Mouse (Mus musculus) liver, postnatal 0 days (tissue): Measurements from ENCODE around the gene Scfd1. TPM values are rescaled to one million over a fixed set of nuclear protein-coding genes. Genes with fewer than 3 reads are reported as not detected.

Experiments
- ATAC-seq: fragments of 200-750 bp; cut with Nextera tagmentation; 2 replicates; pipeline ENCODE4 v1.8.0; 2017; ENCODE audit warnings: mild to moderate bottlenecking, moderate library complexity
- DNase-seq: peaks from one replicate; pipeline ENCODE4 v3.0.0-alpha.2; 2016
- H3K27ac ChIP-seq: fragments of 300-500 bp; sonication (generic); 2 replicates; pipeline ENCODE4 v1.5.1; 2014; ENCODE audit warnings: antibody characterized with exemption, moderate library complexity, mild to moderate bottlenecking, low read depth
- H3K27me3 ChIP-seq: fragments of 300-500 bp; sonication (generic); 2 replicates; pipeline ENCODE4 v1.6.1; 2014; ENCODE audit warnings: low read length, control low read depth, mixed read lengths; ENCODE audit not compliant: insufficient read depth
- H3K36me3 ChIP-seq: fragments of 300-500 bp; sonication (generic); replicated peaks from 2 replicates; pipeline ENCODE4 v1.6.1; 2014; ENCODE audit warnings: mild to moderate bottlenecking, control low read depth, low read length, moderate library complexity, mixed read lengths; ENCODE audit not compliant: insufficient read depth
- H3K4me1 ChIP-seq: fragments of 300-500 bp; sonication (generic); 2 replicates; pipeline ENCODE4 v1.6.1; 2014; ENCODE audit warnings: antibody characterized with exemption, mild to moderate bottlenecking, control low read depth; ENCODE audit not compliant: insufficient read depth
- H3K4me2 ChIP-seq: fragments of 300-500 bp; sonication (generic); 2 replicates; pipeline ENCODE4 v1.6.1; 2014; ENCODE audit warnings: low read depth, mild to moderate bottlenecking, low read length, moderate library complexity, mixed read lengths
- H3K4me3 ChIP-seq: fragments of 300-500 bp; sonication (generic); 2 replicates; pipeline ENCODE4 v1.5.1; 2014; ENCODE audit warnings: low read depth, low read length
- H3K9ac ChIP-seq: fragments of 300-500 bp; sonication (generic); replicated peaks from 2 replicates; pipeline ENCODE4 v1.6.1; 2014; ENCODE audit warnings: mild to moderate bottlenecking, moderate library complexity
- H3K9me3 ChIP-seq: fragments of 300-500 bp; sonication (generic); 2 replicates; pipeline ENCODE4 v1.6.1; 2016; ENCODE audit warnings: mild to moderate bottlenecking, control low read depth, low read length, mixed read lengths
- CTCF ChIP-seq: sonication (generic); IDR thresholded peaks from 2 replicates; pipeline ENCODE4 v1.5.1; 2016; ENCODE audit warnings: antibody characterized with exemption, low read depth
- EP300 ChIP-seq: IDR thresholded peaks from 2 replicates; pipeline ENCODE4 v1.6.1; 2016; ENCODE audit warnings: antibody characterized with exemption, low read depth, mild to moderate bottlenecking
- WGBS: fragments of 180-500 bp; shearing (Covaris S2); extraction: QIAGEN DNeasy Blood & Tissue Kit; methylation state at CpG from one replicate; pipeline ENCODE4 v1.1.7; 2014; ENCODE audit not compliant: insufficient replicate concordance; 5-methylcytosine and 5-hydroxymethylcytosine counted together
- polyA plus RNA-seq: library from polyadenylated mRNA; unstranded; fragments of >200 nt; fragmentation: Nextera tagmentation; extraction: Ambion mirVana; gene quantifications from 2 replicates; pipeline ENCODE4 v1.2.1, GENCODE M21; 2015

Scfd1 gene
- polyA plus RNA-seq, 1 experiment from 2014 or later = 30.8 TPM

- Histone ChIP-seq H3K36me3 (no peaks in the 10 kb centered on the region), H3K27ac (no peak overlapping the region), H3K4me1 (no peaks in the 10 kb centered on the region), H3K4me3 (no peak overlapping the region), H3K9ac (no peak overlapping the region), H3K4me2 (no peak overlapping the region), H3K9me3 (no peaks in the 10 kb centered on the region), H3K27me3 (no peaks in the 10 kb centered on the region)
- 69% methylated on average over 2 of the region's 2 CpGs for WGBS
- no peak for DNase-seq
- no peak for TF ChIP-seq CTCF
- no peak for TF ChIP-seq EP300
- ATAC-seq = no peak
Observed at GRCm38 (mm10) chr12:51481246-51481645, 103.9 kb downstream of the Scfd1 start.

DNA sequence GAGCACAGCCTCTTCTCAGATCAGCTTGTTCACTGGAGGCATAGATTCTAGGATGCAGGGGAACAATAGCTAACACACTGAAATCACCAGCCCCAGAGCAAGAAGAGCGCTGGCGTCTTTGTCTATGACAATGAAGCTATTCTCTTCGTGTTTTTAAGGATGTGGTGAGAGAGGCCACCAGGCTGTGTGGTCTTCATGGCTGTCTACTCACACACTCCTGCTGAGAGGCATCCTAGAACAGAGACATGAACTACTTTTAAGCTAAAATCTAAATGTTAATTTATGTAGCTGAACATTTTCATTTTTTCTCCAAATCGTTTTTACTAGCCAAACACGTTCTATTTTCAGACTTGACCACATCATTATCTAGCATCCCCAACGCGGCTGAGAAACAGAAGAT, 114.7 kb downstream of the Scfd1 start:
- WGBS = 63% methylated on average over 7 of the region's 7 CpGs
- no peak overlapping the region for H3K27ac ChIP-seq
- H3K4me3 ChIP-seq = no peak overlapping the region
- no peak for DNase-seq
- no peaks in the 10 kb centered on the region for H3K27me3 ChIP-seq
- no peak for ATAC-seq
- no peaks in the 10 kb centered on the region for H3K4me1 ChIP-seq
- H3K4me2 ChIP-seq = no peak overlapping the region
- TF ChIP-seq EP300 (no peak), CTCF (no peak)
- no peaks in the 10 kb centered on the region for H3K9me3 ChIP-seq
- H3K36me3 ChIP-seq = no peaks in the 10 kb centered on the region
- no peak overlapping the region for H3K9ac ChIP-seq

DNA sequence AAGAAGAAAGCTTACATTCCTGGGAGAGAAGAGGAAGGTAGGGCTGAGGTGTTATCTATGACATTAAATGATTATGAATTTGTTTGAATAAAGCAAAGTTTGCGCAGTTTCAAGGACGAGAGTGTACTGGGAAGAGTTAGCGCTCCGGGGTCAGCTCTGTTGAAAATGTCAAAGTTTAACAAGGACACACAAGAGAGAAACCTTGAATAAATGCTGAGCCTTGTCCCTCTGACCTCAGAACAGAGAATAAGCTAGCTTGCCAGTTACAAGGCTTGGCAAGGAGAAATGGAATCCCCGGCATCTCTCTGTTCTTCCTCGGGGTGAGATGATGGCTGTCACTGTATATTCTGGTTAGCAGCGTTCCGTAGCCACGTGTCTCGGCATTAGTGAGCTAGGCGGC, 116.2 kb downstream of the Scfd1 start:
- Histone ChIP-seq H3K27me3 (no peaks in the 10 kb centered on the region), H3K27ac (no peak overlapping the region), H3K36me3 (no peaks in the 10 kb centered on the region), H3K9ac (no peak overlapping the region), H3K4me1 (no peaks in the 10 kb centered on the region), H3K9me3 (no peaks in the 10 kb centered on the region), H3K4me3 (no peak overlapping the region), H3K4me2 (no peak overlapping the region)
- DNase-seq (no peak), ATAC-seq (no peak)
- no peak for TF ChIP-seq EP300
- TF ChIP-seq CTCF = no peak
- whole genome bisulfite sequencing = 72% methylated on average over 11 of the region's 11 CpGs

DNA sequence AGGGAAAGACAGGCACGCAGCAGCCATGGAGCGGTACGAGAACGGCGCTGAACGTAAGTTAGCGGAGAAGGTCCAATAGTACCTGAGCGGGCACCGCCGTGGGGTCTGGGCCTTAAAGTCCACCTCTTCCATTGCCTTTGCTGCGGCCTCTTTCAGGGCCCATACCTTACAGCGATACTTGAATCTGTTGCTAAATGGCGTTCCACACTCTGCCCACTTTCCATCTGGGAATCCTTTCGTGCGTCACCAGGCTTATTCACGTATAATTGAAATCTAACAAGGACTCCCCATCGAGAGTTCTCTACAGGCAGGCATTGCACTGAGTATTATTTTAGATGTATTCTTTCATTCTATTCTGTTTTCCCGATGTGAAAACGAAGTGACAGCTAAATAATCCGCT, 117.3 kb downstream of the Scfd1 start:
- DNase-seq = no peak
- H3K36me3 ChIP-seq = no peaks in the 10 kb centered on the region
- no peak for ATAC-seq
- H3K27me3 ChIP-seq = no peaks in the 10 kb centered on the region
- TF ChIP-seq CTCF = no peak
- H3K9ac ChIP-seq = no peak overlapping the region
- no peak overlapping the region for H3K27ac ChIP-seq
- no peak overlapping the region for H3K4me2 ChIP-seq
- no peak overlapping the region for H3K4me3 ChIP-seq
- 90% methylated on average over 20 of the region's 20 CpGs for WGBS
- no peaks in the 10 kb centered on the region for H3K4me1 ChIP-seq
- no peaks in the 10 kb centered on the region for H3K9me3 ChIP-seq

Other genes with a start within 250 kb of the Scfd1 start
- 5.2 and 6.8 TPM in 2 replicates for gene G2e3, start 29.4 kb upstream of the Scfd1 start, polyA plus RNA-seq
- gene Coch, start 215.8 kb downstream of the Scfd1 start, polyA plus RNA-seq = 0.04 and 0.09 TPM in 2 replicates